Mouse (Mus musculus) neutrophil, adult 5-6 weeks (primary cell): ENCODE results near the gene Tnmd. TPM values are rescaled to one million over a fixed set of nuclear protein-coding genes. Genes with fewer than 3 reads are reported as not detected.

Source experiments
- ATAC-seq: fragments of 151-379, 151-347 bp; 2 replicates; pipeline ENCODE4 v1.8.0; 2017; ENCODE audit warnings: mild to moderate bottlenecking, moderate TSS enrichment; ENCODE audit not compliant: insufficient number of reproducible peaks, poor library complexity, low FRiP score, severe bottlenecking; ENCODE audit errors: extremely low read depth
- total RNA-seq: library from RNA; stranded (forward); fragments of 200-1000 nt; gene quantifications from 2 replicates; pipeline ENCODE4 v1.2.3, GENCODE M21; 2017

Tnmd gene
- total RNA-seq: not detected in 2 replicates

GRCm38 (mm10) chrX:133850680-133851079 lies at the start of gene Tnmd:
Gene Tnmd (plus strand): TSS chrX:133850980.
- ATAC-seq: no peak

GRCm38 (mm10) chrX:133853637-133854036 lies 2.9 kb downstream of the Tnmd start:
- no peak for ATAC-seq

GRCm38 (mm10) chrX:133869743-133870142 lies 19.0 kb downstream of the Tnmd start:
- peak; percentile 64; the same call in 1 of the 2 replicates for ATAC-seq

- ATAC-seq: no peak
These were observed 36.5 kb downstream of the Tnmd start for GRCm38 (mm10) chrX:133887308-133887707.

GRCm38 (mm10) chrX:133888111-133888510 lies 37.3 kb downstream of the Tnmd start:
- ATAC-seq: no peak

- ATAC-seq: 0 out of 2 replicates have a peak, but pooled peaks have one; percentile 26
These were observed 47.3 kb downstream of the Tnmd start, which contains the start of gene Tspan6 for GRCm38 (mm10) chrX:133898014-133898542. Gene Tspan6 (minus strand): TSS chrX:133898429.

GRCm38 (mm10) chrX:133908261-133908660 lies 57.5 kb downstream of the Tnmd start, which contains the start of gene Srpx2:
Gene Srpx2 (plus strand): TSS chrX:133908426.
- ATAC-seq: no peak

GRCm38 (mm10) chrX:133911397-133912103 lies 60.8 kb downstream of the Tnmd start:
- ATAC-seq: no peak

GRCm38 (mm10) chrX:133913006-133913405 lies 62.2 kb downstream of the Tnmd start:
- ATAC-seq: no peak

- ATAC-seq: no peak
These were observed 63.4 kb downstream of the Tnmd start for GRCm38 (mm10) chrX:133914219-133914618.

Other genes with a start within 250 kb of the Tnmd start
- not detected in 2 replicates for gene Pcdh19, start 162.0 kb upstream of the Tnmd start, total RNA-seq
- 2.2 TPM in 1 of 2 replicates, not detected in the other for gene Tspan6, start 47.4 kb downstream of the Tnmd start, total RNA-seq
- gene Srpx2, start 57.4 kb downstream of the Tnmd start, total RNA-seq: not detected in 2 replicates
- 2.8 and 2.9 TPM in 2 replicates for gene Sytl4, start 130.8 kb downstream of the Tnmd start, total RNA-seq
- 36.8 and 42.7 TPM in 2 replicates for gene Cstf2, start 208.2 kb downstream of the Tnmd start, total RNA-seq